Mouse (Mus musculus) midbrain, embryonic 12.5 days (tissue): ENCODE measurements at regions not wholly inside any gene's neighbourhood (a gene's known extent, or its start where the extent isn't known, plus 50 kb on each side); places are given as distances from the start of the nearest gene placed in this dataset.

Experiments used
- ATAC-seq: fragments of 200-750 bp; cut with Nextera tagmentation; 2 replicates; pipeline ENCODE4 v1.8.0; 2017; ENCODE audit warnings: low read depth, moderate TSS enrichment, moderate library complexity; ENCODE audit not compliant: low FRiP score
- H3K27ac ChIP-seq: fragments of 300-500 bp; sonication (generic); replicated peaks from 2 replicates; pipeline ENCODE4 v1.5.1; 2016; ENCODE audit warnings: mild to moderate bottlenecking
- H3K27me3 ChIP-seq: fragments of 300-500 bp; sonication (generic); 2 replicates; pipeline ENCODE4 v1.6.1; 2016; ENCODE audit warnings: mild to moderate bottlenecking
- H3K36me3 ChIP-seq: fragments of 300-500 bp; sonication (generic); 2 replicates; pipeline ENCODE4 v1.6.1; 2016
- H3K4me1 ChIP-seq: fragments of 300-500 bp; sonication (generic); 2 replicates; pipeline ENCODE4 v1.6.1; 2016
- H3K4me2 ChIP-seq: fragments of 300-500 bp; sonication (generic); replicated peaks from 2 replicates; pipeline ENCODE4 v1.6.1; 2016; ENCODE audit warnings: mild to moderate bottlenecking, moderate library complexity
- H3K4me3 ChIP-seq: fragments of 300-500 bp; sonication (generic); 2 replicates; pipeline ENCODE4 v1.5.1; 2016; ENCODE audit warnings: mild to moderate bottlenecking
- H3K9ac ChIP-seq: fragments of 300-500 bp; sonication (generic); replicated peaks from 2 replicates; pipeline ENCODE4 v1.6.1; 2016; ENCODE audit warnings: mild to moderate bottlenecking, moderate library complexity
- H3K9me3 ChIP-seq: fragments of 300-500 bp; sonication (generic); 2 replicates; pipeline ENCODE4 v1.6.1; 2016; ENCODE audit warnings: mild to moderate bottlenecking
- WGBS: fragments of 180-500 bp; shearing (Covaris S2); methylation state at CpG from one replicate; pipeline ENCODE4 v1.1.7; 2016; 5-methylcytosine and 5-hydroxymethylcytosine counted together

DNA sequence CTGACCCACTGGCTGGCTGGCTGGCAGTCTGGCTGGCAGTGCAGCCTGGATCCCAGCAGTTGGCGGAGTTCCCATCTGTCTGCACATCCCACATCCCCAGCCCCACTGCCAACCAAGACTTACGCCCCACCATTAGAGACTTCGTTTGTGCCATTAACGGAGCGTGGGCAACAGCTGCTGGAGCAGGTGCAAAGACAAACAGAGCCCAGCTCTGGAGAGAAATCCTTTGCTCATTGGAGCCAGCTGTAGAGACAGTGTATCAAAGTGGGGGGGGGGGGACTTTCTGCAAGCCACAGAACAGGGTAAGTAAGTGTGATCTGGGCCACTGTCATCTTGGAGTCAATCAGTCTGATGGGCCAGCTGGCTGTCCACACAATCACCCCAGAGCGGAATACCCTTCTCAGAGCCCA lies 52.3 kb downstream of the Rplp1 start:
- Histone ChIP-seq H3K4me1 (peaks cover 7% of the 10 kb centered on the region; the same call in 1 of the 2 replicates), H3K27ac (no peak overlapping the region), H3K9ac (no peak overlapping the region), H3K27me3 (peaks cover 6% of the 10 kb centered on the region; the same call in 1 of the 2 replicates), H3K36me3 (no peaks in the 10 kb centered on the region), H3K9me3 (no peaks in the 10 kb centered on the region), H3K4me2 (no peak overlapping the region), H3K4me3 (no peak overlapping the region)
- no peak for ATAC-seq
- WGBS, result 68% methylated on average over 6 of the region's 6 CpGs

DNA sequence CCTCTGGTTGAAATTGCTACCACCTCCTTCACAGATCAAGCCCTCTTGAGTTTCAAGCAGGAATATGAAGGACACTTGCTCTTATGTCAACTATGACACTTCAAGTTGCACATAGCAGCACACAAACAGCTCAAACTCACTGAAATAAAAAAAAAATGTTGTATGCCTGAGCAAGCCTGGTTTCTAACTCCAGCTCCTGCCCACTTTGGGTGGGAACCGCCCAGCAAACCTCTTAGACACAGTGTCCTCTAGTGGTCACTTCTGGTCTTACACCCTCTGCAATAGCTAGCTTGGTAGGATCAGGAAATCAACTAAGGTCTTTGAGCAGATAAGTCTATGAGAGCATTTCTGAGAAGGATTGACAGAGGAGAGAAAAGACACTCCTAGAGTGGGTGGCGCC lies 54.2 kb downstream of the Rplp1 start:
- no peak overlapping the region for H3K9ac ChIP-seq
- no peaks in the 10 kb centered on the region for H3K9me3 ChIP-seq
- H3K27me3 ChIP-seq, result peaks cover 6% of the 10 kb centered on the region; the same call in 1 of the 2 replicates
- WGBS, result 21% methylated on average over 2 of the region's 2 CpGs
- no peak overlapping the region for H3K27ac ChIP-seq
- H3K4me1 ChIP-seq, result peaks cover 7% of the 10 kb centered on the region; the same call in 1 of the 2 replicates
- no peak overlapping the region for H3K4me2 ChIP-seq
- ATAC-seq, result no peak
- no peaks in the 10 kb centered on the region for H3K36me3 ChIP-seq
- no peak overlapping the region for H3K4me3 ChIP-seq

DNA sequence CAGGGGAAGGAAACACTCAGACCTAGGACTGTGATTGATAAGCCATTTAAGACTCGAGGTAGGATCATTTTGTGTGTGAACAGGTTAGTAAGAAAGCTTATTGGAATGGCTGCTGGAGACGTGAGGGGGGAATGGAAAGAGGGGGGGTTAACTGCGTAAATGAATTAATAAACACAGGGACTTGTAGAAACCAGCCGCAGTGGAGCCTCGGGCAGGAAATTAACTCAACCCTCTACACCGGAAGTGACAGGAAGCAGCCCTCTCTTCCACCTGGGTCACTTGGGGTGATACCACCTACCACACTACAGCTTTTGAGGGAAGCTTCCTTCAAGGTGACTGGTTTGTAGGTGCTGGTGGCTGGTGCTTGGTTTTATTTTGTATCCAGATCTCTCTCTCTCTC lies 54.9 kb downstream of the Rplp1 start:
- Histone ChIP-seq H3K9ac (no peak overlapping the region), H3K9me3 (no peaks in the 10 kb centered on the region), H3K4me2 (no peak overlapping the region), H3K4me3 (no peak overlapping the region), H3K4me1 (peaks cover 7% of the 10 kb centered on the region; the same call in 1 of the 2 replicates), H3K36me3 (no peaks in the 10 kb centered on the region), H3K27me3 (peaks cover 6% of the 10 kb centered on the region; the same call in 1 of the 2 replicates), H3K27ac (no peak overlapping the region)
- ATAC-seq, result no peak
- 78% methylated on average over 6 of the region's 6 CpGs for WGBS

DNA sequence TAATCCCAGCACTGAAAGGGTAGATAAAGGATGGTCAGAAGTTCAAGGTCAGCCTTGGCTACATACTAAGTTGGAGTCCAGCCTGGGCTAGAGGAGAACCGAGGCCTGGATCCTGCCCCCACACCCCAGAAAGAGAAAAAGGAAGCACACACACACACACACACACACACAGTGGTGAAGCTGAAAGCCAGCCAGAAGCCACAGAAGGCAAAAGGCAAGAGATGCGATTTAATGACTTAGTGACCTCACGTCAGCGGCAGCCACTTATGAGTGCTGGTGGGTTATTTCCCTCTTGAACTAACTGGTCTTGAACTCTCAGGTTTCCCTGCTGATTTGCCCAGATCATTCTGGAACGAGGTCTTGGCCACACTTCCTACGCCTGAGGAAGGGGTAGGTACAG lies 56.5 kb downstream of the Rplp1 start:
- no peak overlapping the region for H3K4me2 ChIP-seq
- H3K4me3 ChIP-seq, result no peak overlapping the region
- H3K9me3 ChIP-seq, result no peaks in the 10 kb centered on the region
- H3K9ac ChIP-seq, result no peak overlapping the region
- H3K36me3 ChIP-seq, result no peaks in the 10 kb centered on the region
- 91% methylated on average over 6 of the region's 6 CpGs for whole genome bisulfite sequencing
- H3K4me1 ChIP-seq, result peaks cover 7% of the 10 kb centered on the region; the same call in 1 of the 2 replicates
- ATAC-seq, result no peak
- no peak overlapping the region for H3K27ac ChIP-seq
- H3K27me3 ChIP-seq, result peaks cover 6% of the 10 kb centered on the region; the same call in 1 of the 2 replicates

DNA sequence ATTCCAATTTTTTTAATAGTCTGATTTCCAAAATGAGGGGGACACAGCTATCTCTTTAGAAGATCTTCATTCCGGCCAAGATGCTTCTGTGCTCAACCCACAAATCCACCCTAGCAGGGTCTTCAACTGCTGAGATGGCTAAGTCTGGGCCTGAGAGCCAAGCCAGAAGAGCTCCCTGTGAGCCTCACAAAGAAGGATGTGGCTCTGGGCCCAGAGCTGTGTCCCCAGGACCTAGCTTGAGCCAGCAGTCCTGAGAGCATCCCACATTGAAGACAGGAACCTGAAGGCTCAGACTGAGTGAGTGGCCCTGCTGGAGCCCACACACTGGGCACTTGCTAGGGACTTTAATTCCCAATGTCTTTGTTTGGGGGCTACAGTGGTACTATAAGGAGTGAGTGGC lies 57.7 kb downstream of the Rplp1 start:
- Histone ChIP-seq H3K4me3 (no peak overlapping the region), H3K4me1 (peaks cover 3% of the 10 kb centered on the region; the same call in 1 of the 2 replicates), H3K36me3 (no peaks in the 10 kb centered on the region), H3K4me2 (no peak overlapping the region), H3K9ac (no peak overlapping the region), H3K27ac (no peak overlapping the region), H3K9me3 (no peaks in the 10 kb centered on the region), H3K27me3 (peaks cover 6% of the 10 kb centered on the region; the same call in 1 of the 2 replicates)
- 88% methylated on average over 1 of the region's 1 CpGs for whole genome bisulfite sequencing
- no peak for ATAC-seq

DNA sequence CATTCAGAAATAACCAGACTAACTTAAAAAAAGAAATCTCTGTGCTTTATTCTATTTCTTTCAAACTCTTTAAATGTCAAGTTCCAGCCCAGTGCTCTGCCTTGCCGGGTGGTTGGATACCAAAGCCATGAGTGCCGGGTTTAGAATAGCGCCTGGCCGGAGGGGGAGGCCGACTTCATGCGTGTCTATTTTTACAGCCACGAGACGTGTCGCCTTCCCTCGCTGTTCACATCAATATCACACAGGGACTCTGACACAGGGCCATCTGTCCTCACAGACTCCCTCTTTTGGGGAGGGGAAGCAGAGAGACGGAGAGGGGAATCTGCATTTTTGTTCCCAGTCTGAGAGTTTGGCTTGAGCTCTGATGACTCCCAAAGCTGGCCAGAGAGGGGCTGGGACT lies 58.7 kb downstream of the Rplp1 start:
- WGBS, result 81% methylated on average over 11 of the region's 11 CpGs
- no peak overlapping the region for H3K4me2 ChIP-seq
- 0 out of 2 replicates have a peak, but pooled peaks cover 3% of the 10 kb centered on the region for H3K4me1 ChIP-seq
- no peak overlapping the region for H3K9ac ChIP-seq
- no peak overlapping the region for H3K27ac ChIP-seq
- no peak overlapping the region for H3K4me3 ChIP-seq
- H3K9me3 ChIP-seq, result no peaks in the 10 kb centered on the region
- H3K27me3 ChIP-seq, result peaks cover 6% of the 10 kb centered on the region; the same call in 1 of the 2 replicates
- no peaks in the 10 kb centered on the region for H3K36me3 ChIP-seq
- ATAC-seq, result no peak

DNA sequence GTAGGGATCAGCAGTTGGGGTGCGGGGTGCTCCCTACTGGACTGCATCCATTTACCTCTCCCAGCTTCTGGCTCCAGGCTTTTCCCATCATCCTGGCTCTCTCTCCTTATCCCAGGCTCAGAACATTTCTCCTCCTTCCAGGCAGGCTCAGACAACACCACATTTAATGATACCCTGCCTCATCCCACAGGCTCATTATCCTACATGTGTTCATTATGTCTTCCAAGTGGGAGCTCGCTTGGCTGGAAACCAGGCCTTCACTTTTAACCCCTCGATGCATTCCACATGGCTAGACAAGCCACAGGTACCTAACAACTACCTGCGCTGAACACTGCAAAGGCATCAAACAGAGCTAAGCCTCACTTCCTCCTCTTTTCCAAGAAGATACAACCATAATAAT lies 60.5 kb downstream of the Rplp1 start:
- no peak for ATAC-seq
- Histone ChIP-seq H3K27ac (no peak overlapping the region), H3K4me2 (no peak overlapping the region), H3K4me3 (no peak overlapping the region), H3K36me3 (no peaks in the 10 kb centered on the region), H3K4me1 (no peaks in the 10 kb centered on the region), H3K9ac (no peak overlapping the region), H3K27me3 (peaks cover 6% of the 10 kb centered on the region; the same call in 1 of the 2 replicates), H3K9me3 (no peaks in the 10 kb centered on the region)
- WGBS, result 85% methylated on average over 4 of the region's 4 CpGs

DNA sequence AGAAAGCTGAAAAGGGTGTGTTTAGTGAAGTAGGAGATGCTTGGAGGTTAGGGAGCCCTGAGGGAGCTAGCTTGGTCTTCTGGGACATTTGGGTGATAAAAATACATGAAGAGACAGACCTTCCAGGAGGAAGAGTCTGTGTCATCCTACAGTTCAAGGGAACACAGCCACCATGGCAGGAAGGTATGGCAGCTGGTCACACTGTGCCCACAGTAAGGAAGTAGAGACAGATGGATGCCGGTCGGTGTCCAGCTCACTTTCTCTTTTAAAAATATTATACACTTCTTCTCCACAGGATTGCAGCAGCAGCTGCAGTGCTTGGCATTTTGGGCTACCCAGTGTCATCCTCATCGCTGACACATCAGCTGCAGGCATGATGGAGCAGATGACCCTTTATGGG lies 63.0 kb downstream of the Rplp1 start:
- Histone ChIP-seq H3K4me1 (no peaks in the 10 kb centered on the region), H3K27ac (no peak overlapping the region), H3K36me3 (no peaks in the 10 kb centered on the region), H3K4me2 (no peak overlapping the region), H3K9me3 (no peaks in the 10 kb centered on the region), H3K27me3 (no peaks in the 10 kb centered on the region), H3K4me3 (no peak overlapping the region), H3K9ac (no peak overlapping the region)
- ATAC-seq, result no peak
- WGBS, result 93% methylated on average over 3 of the region's 3 CpGs

DNA sequence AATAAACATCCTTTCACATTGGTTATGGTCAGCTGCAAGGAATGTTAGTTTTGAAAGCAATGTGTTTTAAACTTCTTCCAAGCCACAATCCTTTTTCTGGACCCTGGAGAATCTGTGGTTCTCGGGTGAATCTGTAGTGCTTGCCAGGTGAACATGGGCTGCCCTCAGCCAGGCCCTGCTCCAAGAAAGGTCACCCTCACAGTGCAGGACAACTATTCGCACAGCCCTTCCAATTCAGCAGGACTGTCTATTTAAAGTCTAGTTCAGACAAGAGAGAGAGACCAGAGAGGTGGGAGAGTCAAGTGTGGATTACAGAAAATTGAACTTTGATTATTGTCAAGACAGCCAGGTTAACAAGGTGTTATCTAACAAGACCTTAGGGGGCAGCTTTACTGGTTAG lies 65.9 kb downstream of the Rplp1 start:
- Histone ChIP-seq H3K4me1 (0 out of 2 replicates have a peak, but pooled peaks cover 3% of the 10 kb centered on the region), H3K4me2 (no peak overlapping the region), H3K4me3 (no peak overlapping the region), H3K36me3 (no peaks in the 10 kb centered on the region), H3K9me3 (no peaks in the 10 kb centered on the region), H3K27me3 (no peaks in the 10 kb centered on the region), H3K27ac (no peak overlapping the region), H3K9ac (no peak overlapping the region)
- 90% methylated on average over 2 of the region's 2 CpGs for WGBS
- no peak for ATAC-seq

DNA sequence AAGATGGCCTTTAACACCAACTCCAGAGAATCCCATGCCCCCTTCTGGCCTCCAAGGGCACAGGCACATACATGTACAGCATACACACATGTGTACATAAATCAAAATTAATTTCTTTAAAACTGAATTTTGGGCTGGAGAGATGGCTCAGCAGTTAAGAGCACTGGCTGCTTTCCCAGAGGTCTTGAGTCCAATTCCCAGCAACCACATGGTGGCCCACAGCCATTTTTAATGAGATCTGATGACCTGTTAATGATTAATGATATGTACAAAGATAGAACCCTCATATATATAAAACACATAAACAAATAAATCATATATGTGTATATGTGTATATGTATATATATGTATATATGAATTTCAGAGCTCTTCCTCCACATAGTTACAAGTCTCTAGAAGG lies 66.8 kb downstream of the Rplp1 start:
- Histone ChIP-seq H3K4me3 (no peak overlapping the region), H3K9ac (no peak overlapping the region), H3K36me3 (no peaks in the 10 kb centered on the region), H3K4me2 (no peak overlapping the region), H3K27me3 (no peaks in the 10 kb centered on the region), H3K9me3 (no peaks in the 10 kb centered on the region), H3K4me1 (0 out of 2 replicates have a peak, but pooled peaks cover 3% of the 10 kb centered on the region), H3K27ac (no peak overlapping the region)
- ATAC-seq, result no peak

DNA sequence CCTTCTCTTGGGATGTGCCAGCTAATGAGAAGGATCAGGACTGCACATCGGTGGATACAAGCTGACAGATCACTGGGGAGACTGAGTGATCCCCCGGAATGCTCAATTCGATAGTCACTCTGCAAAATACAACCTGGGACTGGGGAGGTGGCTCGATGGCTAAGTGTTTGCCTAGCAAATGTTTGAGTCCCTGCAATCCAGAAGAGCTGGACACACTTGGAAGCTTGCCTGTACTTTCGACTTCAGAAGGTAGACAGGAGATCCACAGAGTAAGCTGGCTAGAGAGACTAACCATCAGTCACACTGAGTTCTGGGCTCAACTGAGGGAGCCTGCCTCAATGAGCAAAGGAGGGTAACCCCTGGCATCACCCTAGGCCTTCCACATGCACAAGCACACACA lies 69.7 kb downstream of the Rplp1 start:
- no peak overlapping the region for H3K4me2 ChIP-seq
- H3K9ac ChIP-seq, result no peak overlapping the region
- no peaks in the 10 kb centered on the region for H3K27me3 ChIP-seq
- ATAC-seq, result no peak
- WGBS, result 91% methylated on average over 5 of the region's 5 CpGs
- H3K4me1 ChIP-seq, result 0 out of 2 replicates have a peak, but pooled peaks cover 3% of the 10 kb centered on the region
- no peak overlapping the region for H3K27ac ChIP-seq
- H3K4me3 ChIP-seq, result no peak overlapping the region
- no peaks in the 10 kb centered on the region for H3K9me3 ChIP-seq
- H3K36me3 ChIP-seq, result no peaks in the 10 kb centered on the region

DNA sequence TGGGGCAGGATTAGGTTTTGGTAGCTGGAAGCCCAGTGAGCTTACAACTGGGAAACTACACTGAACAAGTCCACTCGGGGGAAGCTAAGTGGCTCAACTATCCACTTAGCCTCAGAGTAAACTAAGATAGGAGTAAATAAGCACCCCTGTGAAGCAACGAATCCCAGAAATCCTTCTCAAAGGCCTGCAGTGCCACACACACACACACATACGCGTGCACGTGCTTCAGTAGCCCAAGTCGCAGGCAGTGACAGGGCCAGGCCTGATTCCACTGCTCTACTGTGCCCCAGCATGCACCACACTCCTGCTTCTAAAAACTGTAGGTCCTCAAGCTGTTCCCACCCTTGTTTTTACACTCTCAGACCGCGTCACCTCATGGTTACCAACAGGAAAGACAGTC lies 70.2 kb downstream of the Rplp1 start:
- 0 out of 2 replicates have a peak, but pooled peaks cover 3% of the 10 kb centered on the region for H3K4me1 ChIP-seq
- no peak for ATAC-seq
- no peak overlapping the region for H3K27ac ChIP-seq
- H3K36me3 ChIP-seq, result no peaks in the 10 kb centered on the region
- H3K4me2 ChIP-seq, result no peak overlapping the region
- WGBS, result 61% methylated on average over 8 of the region's 8 CpGs
- H3K4me3 ChIP-seq, result no peak overlapping the region
- H3K9me3 ChIP-seq, result no peaks in the 10 kb centered on the region
- H3K9ac ChIP-seq, result no peak overlapping the region; the same call in 1 of the 2 replicates
- H3K27me3 ChIP-seq, result no peaks in the 10 kb centered on the region

DNA sequence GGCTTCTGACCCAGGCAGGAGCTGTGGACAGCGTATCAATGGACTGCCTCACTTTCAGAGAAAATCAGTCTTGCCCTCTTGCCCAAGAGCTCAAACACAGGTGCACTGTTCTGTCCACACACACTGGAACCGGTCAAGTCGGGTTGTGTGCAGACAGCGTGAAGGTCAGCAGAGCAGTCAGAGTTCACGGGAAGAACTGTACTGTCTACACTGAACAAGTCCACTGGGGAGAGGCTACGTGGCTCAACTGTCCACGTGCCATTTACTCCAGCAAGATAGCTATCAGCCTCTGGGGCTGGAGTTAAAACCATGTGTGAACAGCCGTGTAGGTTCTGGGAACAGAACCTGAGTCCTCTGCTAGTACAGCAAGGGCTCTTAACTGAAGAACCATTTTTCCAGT lies 70.8 kb downstream of the Rplp1 start:
- Histone ChIP-seq H3K4me2 (no peak overlapping the region), H3K27me3 (no peaks in the 10 kb centered on the region), H3K27ac (no peak overlapping the region), H3K4me1 (0 out of 2 replicates have a peak, but pooled peaks cover 3% of the 10 kb centered on the region), H3K4me3 (no peak overlapping the region), H3K9me3 (no peaks in the 10 kb centered on the region), H3K36me3 (no peaks in the 10 kb centered on the region), H3K9ac (no peak overlapping the region)
- no peak for ATAC-seq
- WGBS, result 86% methylated on average over 8 of the region's 8 CpGs
